Mouse (Mus musculus): Measurements from ENCODE around the gene Xaf1. TPM values are rescaled to one million over a fixed set of nuclear protein-coding genes. Genes with fewer than 3 reads are reported as not detected.

Gene Xaf1
- total and polyA plus RNA-seq, 2 experiments = 7.4 to 17.6 TPM

GRCm38 (mm10) chr11:72293116-72293515, 8.3 kb upstream of the Xaf1 start:
- WGBS = 60% methylated on average over 2 of the region's 2 CpGs
- no peak for TF ChIP-seq CTCF (IDR thresholded peaks at IDR 0.05; ENCODE audit: low read depth, low read length)
- TF ChIP-seq POLR2A (IDR thresholded peaks at IDR 0.05; ENCODE audit: extremely low read depth, insufficient read depth, low read length) = no peak
- Histone ChIP-seq H3K27me3 (ENCODE audit: control insufficient read depth, insufficient read depth, low read length) (no peaks in the 10 kb centered on the region), H3K9ac (ENCODE audit: low read depth, low read length) (no peak overlapping the region), H3K27ac (replicated peaks; ENCODE audit: insufficient read depth, low read depth, low read length) (no peak overlapping the region), H3K4me3 (ENCODE audit: insufficient read depth, low read depth, low read length) (no peak overlapping the region), H3K36me3 (ENCODE audit: control insufficient read depth, insufficient read depth, low read length) (no peaks in the 10 kb centered on the region), H3K4me1 (ENCODE audit: control insufficient read depth, insufficient read depth, low read length) (no peaks in the 10 kb centered on the region), H3K79me2 (ENCODE audit: control insufficient read depth, insufficient read depth, low read length) (no peaks in the 10 kb centered on the region)
- peak; percentile 53 for DNase-seq (ENCODE audit: extremely low read depth, low read depth, low spot score)

GRCm38 (mm10) chr11:72302230-72302629, 801 bp downstream of the Xaf1 start:
- Histone ChIP-seq H3K79me2 (ENCODE audit: control insufficient read depth, insufficient read depth, low read length) (no peaks in the 10 kb centered on the region), H3K4me3 (ENCODE audit: insufficient read depth, low read depth, low read length) (peak overlapping the region; percentile 19), H3K4me1 (ENCODE audit: control insufficient read depth, insufficient read depth, low read length) (peaks cover 2% of the 10 kb centered on the region; the same call in 1 of the 2 replicates), H3K27me3 (ENCODE audit: control insufficient read depth, insufficient read depth, low read length) (no peaks in the 10 kb centered on the region), H3K36me3 (ENCODE audit: control insufficient read depth, insufficient read depth, low read length) (peaks cover 6% of the 10 kb centered on the region; the same call in 1 of the 2 replicates), H3K9ac (ENCODE audit: low read depth, low read length) (peak overlapping the region; percentile 46), H3K27ac (replicated peaks; ENCODE audit: insufficient read depth, low read depth, low read length) (peak overlapping the region; percentile 20; the same call in 1 of the 2 replicates)
- no peak for TF ChIP-seq POLR2A (IDR thresholded peaks at IDR 0.05; ENCODE audit: extremely low read depth, insufficient read depth, low read length)
- no peak for TF ChIP-seq CTCF (IDR thresholded peaks at IDR 0.05; ENCODE audit: low read depth, low read length)
- WGBS = 56% methylated on average over 7 of the region's 7 CpGs
- DNase-seq (ENCODE audit: extremely low read depth, low read depth, low spot score) = no peak

GRCm38 (mm10) chr11:72307461-72307860, 6.0 kb downstream of the Xaf1 start:
- WGBS = 89% methylated on average over 5 of the region's 5 CpGs
- no peak for DNase-seq (ENCODE audit: extremely low read depth, low read depth, low spot score)
- no peak overlapping the region for H3K4me3 ChIP-seq (ENCODE audit: insufficient read depth, low read depth, low read length)
- no peak for TF ChIP-seq POLR2A (IDR thresholded peaks at IDR 0.05; ENCODE audit: extremely low read depth, insufficient read depth, low read length)
- no peak for TF ChIP-seq CTCF (IDR thresholded peaks at IDR 0.05; ENCODE audit: low read depth, low read length)
- H3K36me3 ChIP-seq (ENCODE audit: control insufficient read depth, insufficient read depth, low read length) = peaks cover 9% of the 10 kb centered on the region; the same call in 1 of the 2 replicates
- no peaks in the 10 kb centered on the region for H3K27me3 ChIP-seq (ENCODE audit: control insufficient read depth, insufficient read depth, low read length)
- no peak overlapping the region for H3K9ac ChIP-seq (ENCODE audit: low read depth, low read length)
- H3K4me1 ChIP-seq (ENCODE audit: control insufficient read depth, insufficient read depth, low read length) = peaks cover 7% of the 10 kb centered on the region
- H3K27ac ChIP-seq (replicated peaks; ENCODE audit: insufficient read depth, low read depth, low read length) = no peak overlapping the region
- H3K79me2 ChIP-seq (ENCODE audit: control insufficient read depth, insufficient read depth, low read length) = no peaks in the 10 kb centered on the region

- H3K9ac ChIP-seq (ENCODE audit: low read depth, low read length) = no peak overlapping the region
- no peaks in the 10 kb centered on the region for H3K79me2 ChIP-seq (ENCODE audit: control insufficient read depth, insufficient read depth, low read length)
- TF ChIP-seq POLR2A (IDR thresholded peaks at IDR 0.05; ENCODE audit: extremely low read depth, insufficient read depth, low read length) (no peak), CTCF (IDR thresholded peaks at IDR 0.05; ENCODE audit: low read depth, low read length) (no peak)
- H3K4me3 ChIP-seq (ENCODE audit: insufficient read depth, low read depth, low read length) = no peak overlapping the region
- H3K36me3 ChIP-seq (ENCODE audit: control insufficient read depth, insufficient read depth, low read length) = peaks cover 6% of the 10 kb centered on the region; the same call in 1 of the 2 replicates
- 25% methylated on average over 2 of the region's 2 CpGs for WGBS
- H3K27ac ChIP-seq (replicated peaks; ENCODE audit: insufficient read depth, low read depth, low read length) = no peak overlapping the region
- no peak for DNase-seq (ENCODE audit: extremely low read depth, low read depth, low spot score)
- H3K27me3 ChIP-seq (ENCODE audit: control insufficient read depth, insufficient read depth, low read length) = no peaks in the 10 kb centered on the region
- H3K4me1 ChIP-seq (ENCODE audit: control insufficient read depth, insufficient read depth, low read length) = peaks cover 5% of the 10 kb centered on the region
Observed at GRCm38 (mm10) chr11:72308982-72309381, 7.6 kb downstream of the Xaf1 start.

GRCm38 (mm10) chr11:72310491-72310890, 9.1 kb downstream of the Xaf1 start:
- TF ChIP-seq CTCF (IDR thresholded peaks at IDR 0.05; ENCODE audit: low read depth, low read length) = no peak
- TF ChIP-seq POLR2A (IDR thresholded peaks at IDR 0.05; ENCODE audit: extremely low read depth, insufficient read depth, low read length) = no peak
- H3K36me3 ChIP-seq (ENCODE audit: control insufficient read depth, insufficient read depth, low read length) = peaks cover 3% of the 10 kb centered on the region; the same call in 1 of the 2 replicates
- no peak overlapping the region for H3K27ac ChIP-seq (replicated peaks; ENCODE audit: insufficient read depth, low read depth, low read length)
- peaks cover 5% of the 10 kb centered on the region for H3K4me1 ChIP-seq (ENCODE audit: control insufficient read depth, insufficient read depth, low read length)
- no peak overlapping the region for H3K4me3 ChIP-seq (ENCODE audit: insufficient read depth, low read depth, low read length)
- H3K79me2 ChIP-seq (ENCODE audit: control insufficient read depth, insufficient read depth, low read length) = no peaks in the 10 kb centered on the region
- DNase-seq (ENCODE audit: extremely low read depth, low read depth, low spot score) = no peak
- H3K27me3 ChIP-seq (ENCODE audit: control insufficient read depth, insufficient read depth, low read length) = peaks cover 3% of the 10 kb centered on the region; the same call in 1 of the 2 replicates
- H3K9ac ChIP-seq (ENCODE audit: low read depth, low read length) = no peak overlapping the region
- WGBS = 74% methylated on average over 4 of the region's 4 CpGs

GRCm38 (mm10) chr11:72311355-72312001, 10.0 kb downstream of the Xaf1 start:
- TF ChIP-seq POLR2A (IDR thresholded peaks at IDR 0.05; ENCODE audit: extremely low read depth, insufficient read depth, low read length) = no peak

More at GRCm38 (mm10) chr11:72311355-72312001, 10.0 kb downstream of the Xaf1 start:
- no peak for DNase-seq (ENCODE audit: extremely low read depth, low read depth, low spot score)
- H3K36me3 ChIP-seq (ENCODE audit: control insufficient read depth, insufficient read depth, low read length) = peaks cover 3% of the 10 kb centered on the region; the same call in 1 of the 2 replicates
- H3K4me3 ChIP-seq (ENCODE audit: insufficient read depth, low read depth, low read length) = no peak overlapping the region
- 82% methylated on average over 10 of the region's 10 CpGs for WGBS
- peaks cover 3% of the 10 kb centered on the region; the same call in 1 of the 2 replicates for H3K27me3 ChIP-seq (ENCODE audit: control insufficient read depth, insufficient read depth, low read length)
- H3K27ac ChIP-seq (replicated peaks; ENCODE audit: insufficient read depth, low read depth, low read length) = no peak overlapping the region
- no peak overlapping the region for H3K9ac ChIP-seq (ENCODE audit: low read depth, low read length)
- H3K79me2 ChIP-seq (ENCODE audit: control insufficient read depth, insufficient read depth, low read length) = no peaks in the 10 kb centered on the region
- peaks cover 5% of the 10 kb centered on the region for H3K4me1 ChIP-seq (ENCODE audit: control insufficient read depth, insufficient read depth, low read length)
